Mouse (Mus musculus): ENCODE measurements around the gene Tmem232. TPM values are rescaled to one million over a fixed set of nuclear protein-coding genes. Genes with fewer than 3 reads are reported as not detected.
"Not testable (repeated sequence)": the region's sequence is repeated elsewhere in the genome, so short reads cannot be mapped to it uniquely, and the experiment has no call there.

Tmem232 gene
- polyA plus RNA-seq, 1 experiment = not detected

DNA sequence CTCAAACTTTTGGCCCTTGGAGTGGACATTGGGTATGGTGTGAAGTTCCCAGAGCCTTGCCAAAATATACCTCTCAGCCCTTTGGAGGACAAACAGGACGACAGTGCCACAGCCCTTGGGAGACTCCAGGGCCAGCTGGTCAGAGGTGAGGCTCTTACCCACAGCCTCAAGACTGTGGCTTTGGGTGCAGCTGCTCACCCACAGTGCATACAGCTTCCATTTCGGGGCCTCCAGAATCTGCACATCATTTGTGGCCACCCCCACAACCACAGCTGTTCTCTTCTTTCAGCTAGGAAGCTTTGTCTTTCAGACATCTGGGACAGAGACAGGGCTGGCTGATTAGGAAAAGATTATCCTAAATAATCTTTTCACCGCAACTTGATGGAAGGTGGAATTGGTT is 27.1 kb downstream of the Tmem232 start:
- Histone ChIP-seq H3K4me3 (ENCODE audit: low read depth, low read length) (no peak overlapping the region), H3K9me3 (replicated peaks; ENCODE audit: control insufficient read depth, insufficient read depth, low read length, poor library complexity, severe bottlenecking) (0 out of 2 replicates have a peak, but pooled peaks cover 2% of the 10 kb centered on the region), H3K36me3 (ENCODE audit: control insufficient read depth, insufficient read depth, low read length, poor library complexity, severe bottlenecking) (no peaks in the 10 kb centered on the region), H3K27ac (ENCODE audit: insufficient read depth, low read length) (no peak overlapping the region), H3K9ac (ENCODE audit: low read depth, poor library complexity, severe bottlenecking) (no peak overlapping the region), H3K27me3 (ENCODE audit: control insufficient read depth, insufficient read depth, low read length, poor library complexity, severe bottlenecking) (no peaks in the 10 kb centered on the region), H3K4me1 (ENCODE audit: control insufficient read depth, insufficient read depth, low read length) (no peaks in the 10 kb centered on the region)
- TF ChIP-seq CTCF (IDR thresholded peaks at IDR 0.05; ENCODE audit: low read depth, low read length) = no peak
- TF ChIP-seq POLR2A (IDR thresholded peaks at IDR 0.05; ENCODE audit: insufficient read depth, low read length) = no peak
- TF ChIP-seq EP300 (IDR thresholded peaks at IDR 0.05; ENCODE audit: insufficient read depth, low read depth, low read length) = no peak

DNA sequence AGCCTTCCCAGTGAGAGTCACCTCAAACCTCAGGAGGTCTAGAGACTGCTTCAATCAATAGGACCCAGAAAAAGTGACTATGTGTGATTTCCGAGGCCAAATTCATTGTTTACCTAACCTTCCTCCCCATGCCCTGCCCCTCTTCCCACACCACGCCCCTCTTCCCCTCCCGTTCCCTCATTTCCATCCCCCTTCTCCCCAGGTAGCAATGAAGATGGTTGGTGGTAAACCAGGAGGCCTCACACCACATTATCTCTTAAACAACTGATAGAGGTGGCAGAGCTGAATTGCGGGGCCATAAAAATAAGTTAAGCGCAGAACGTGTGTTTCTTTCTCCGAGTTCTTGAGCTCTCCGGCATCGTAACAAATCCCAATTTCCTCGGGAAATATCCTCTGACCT is 55.9 kb downstream of the Tmem232 start:
- Histone ChIP-seq H3K36me3 (ENCODE audit: control insufficient read depth, insufficient read depth, low read length, poor library complexity, severe bottlenecking) (no peaks in the 10 kb centered on the region), H3K9ac (ENCODE audit: low read depth, poor library complexity, severe bottlenecking) (no peak overlapping the region), H3K27ac (ENCODE audit: insufficient read depth, low read length) (no peak overlapping the region), H3K4me1 (ENCODE audit: control insufficient read depth, insufficient read depth, low read length) (no peaks in the 10 kb centered on the region), H3K27me3 (ENCODE audit: control insufficient read depth, insufficient read depth, low read length, poor library complexity, severe bottlenecking) (no peaks in the 10 kb centered on the region), H3K9me3 (replicated peaks; ENCODE audit: control insufficient read depth, insufficient read depth, low read length, poor library complexity, severe bottlenecking) (no peaks in the 10 kb centered on the region), H3K4me3 (ENCODE audit: low read depth, low read length) (no peak overlapping the region)
- TF ChIP-seq POLR2A (IDR thresholded peaks at IDR 0.05; ENCODE audit: insufficient read depth, low read length) (no peak), CTCF (IDR thresholded peaks at IDR 0.05; ENCODE audit: low read depth, low read length) (no peak), EP300 (IDR thresholded peaks at IDR 0.05; ENCODE audit: insufficient read depth, low read depth, low read length) (no peak)

DNA sequence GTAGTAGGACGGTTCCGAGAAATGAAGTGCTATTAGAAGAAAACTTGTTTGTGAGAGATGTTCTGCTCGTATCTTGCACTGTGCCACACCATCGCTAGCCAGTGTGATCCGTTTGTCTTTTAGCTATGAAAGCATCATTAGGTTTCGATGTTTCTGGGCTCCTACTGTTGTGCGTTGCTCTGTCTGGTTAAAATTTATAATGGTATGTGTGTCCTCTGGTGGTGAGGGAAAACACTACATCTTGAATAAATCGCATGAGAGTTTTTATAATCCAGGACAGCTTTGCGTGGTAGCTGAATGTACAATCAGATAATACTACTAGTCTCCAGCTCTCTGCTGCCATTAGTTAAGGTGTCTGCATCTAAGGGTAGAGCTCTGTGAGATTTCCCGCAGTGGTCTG is 63.8 kb downstream of the Tmem232 start:
- TF ChIP-seq EP300 (IDR thresholded peaks at IDR 0.05; ENCODE audit: insufficient read depth, low read depth, low read length) (no peak), CTCF (IDR thresholded peaks at IDR 0.05; ENCODE audit: low read depth, low read length) (no peak), POLR2A (IDR thresholded peaks at IDR 0.05; ENCODE audit: insufficient read depth, low read length) (no peak)
- H3K9me3 ChIP-seq (replicated peaks; ENCODE audit: control insufficient read depth, insufficient read depth, low read length, poor library complexity, severe bottlenecking) = no peaks in the 10 kb centered on the region

DNA sequence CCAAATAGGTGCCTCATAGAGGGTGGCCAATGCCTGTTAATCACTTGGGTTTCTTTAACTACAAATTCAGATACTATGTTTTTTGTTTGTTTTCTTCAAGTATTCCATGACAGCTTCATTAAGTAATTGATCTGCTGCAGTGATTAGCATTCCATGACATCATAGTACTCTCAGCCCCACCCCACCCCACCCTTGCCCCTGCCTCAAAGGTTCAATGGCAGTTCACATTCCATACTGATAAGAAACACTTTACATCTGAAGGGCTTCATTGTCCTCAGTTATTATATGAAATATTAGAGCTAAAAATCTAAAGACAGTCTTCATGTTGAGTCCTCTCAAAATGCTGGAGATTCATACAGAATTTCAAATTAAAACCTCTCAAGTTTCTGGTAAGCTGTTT is 89.8 kb downstream of the Tmem232 start:
- no peaks in the 10 kb centered on the region for H3K4me1 ChIP-seq (ENCODE audit: control insufficient read depth, insufficient read depth, low read length)
- H3K36me3 ChIP-seq (ENCODE audit: control insufficient read depth, insufficient read depth, low read length, poor library complexity, severe bottlenecking) = no peaks in the 10 kb centered on the region
- no peak overlapping the region for H3K9ac ChIP-seq (ENCODE audit: low read depth, poor library complexity, severe bottlenecking)
- TF ChIP-seq CTCF (IDR thresholded peaks at IDR 0.05; ENCODE audit: low read depth, low read length) (no peak), POLR2A (IDR thresholded peaks at IDR 0.05; ENCODE audit: insufficient read depth, low read length) (no peak), EP300 (IDR thresholded peaks at IDR 0.05; ENCODE audit: insufficient read depth, low read depth, low read length) (no peak)
- H3K4me3 ChIP-seq (ENCODE audit: low read depth, low read length) = no peak overlapping the region
- H3K27ac ChIP-seq (ENCODE audit: insufficient read depth, low read length) = no peak overlapping the region
- no peaks in the 10 kb centered on the region for H3K27me3 ChIP-seq (ENCODE audit: control insufficient read depth, insufficient read depth, low read length, poor library complexity, severe bottlenecking)
- H3K9me3 ChIP-seq (replicated peaks; ENCODE audit: control insufficient read depth, insufficient read depth, low read length, poor library complexity, severe bottlenecking) = no peaks in the 10 kb centered on the region

More for the DNA sequence above, 63.8 kb downstream of the Tmem232 start:
- no peak overlapping the region for H3K4me3 ChIP-seq (ENCODE audit: low read depth, low read length)
- no peak overlapping the region for H3K9ac ChIP-seq (ENCODE audit: low read depth, poor library complexity, severe bottlenecking)
- no peaks in the 10 kb centered on the region for H3K4me1 ChIP-seq (ENCODE audit: control insufficient read depth, insufficient read depth, low read length)
- H3K27me3 ChIP-seq (ENCODE audit: control insufficient read depth, insufficient read depth, low read length, poor library complexity, severe bottlenecking) = no peaks in the 10 kb centered on the region
- H3K27ac ChIP-seq (ENCODE audit: insufficient read depth, low read length) = no peak overlapping the region
- H3K36me3 ChIP-seq (ENCODE audit: control insufficient read depth, insufficient read depth, low read length, poor library complexity, severe bottlenecking) = no peaks in the 10 kb centered on the region

DNA sequence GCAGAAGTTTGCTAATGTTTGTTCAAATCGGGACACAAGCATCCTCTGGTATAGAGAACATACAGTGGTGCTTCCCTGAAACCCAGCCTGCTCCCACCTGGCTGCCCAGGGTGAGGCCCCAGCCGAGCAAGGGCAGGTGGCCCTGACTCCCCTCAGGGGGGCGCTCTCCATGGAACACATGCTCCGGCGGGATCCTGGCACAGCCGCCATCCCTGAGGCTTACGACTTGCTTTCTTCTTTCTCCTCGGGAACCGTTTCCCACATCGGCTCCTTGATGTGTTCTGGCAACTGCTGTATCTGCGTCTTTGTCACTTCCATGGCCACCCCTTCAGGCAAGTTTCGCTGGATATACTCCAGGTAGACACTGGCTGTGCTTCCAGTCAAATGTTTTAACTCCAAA is 102.7 kb downstream of the Tmem232 start:
- not testable (repeated sequence) for H3K4me1 ChIP-seq (ENCODE audit: control insufficient read depth, insufficient read depth, low read length); H3K4me3 ChIP-seq (ENCODE audit: low read depth, low read length); H3K36me3 ChIP-seq (ENCODE audit: control insufficient read depth, insufficient read depth, low read length, poor library complexity, severe bottlenecking); H3K9me3 ChIP-seq (replicated peaks; ENCODE audit: control insufficient read depth, insufficient read depth, low read length, poor library complexity, severe bottlenecking); H3K27ac ChIP-seq (ENCODE audit: insufficient read depth, low read length); H3K27me3 ChIP-seq (ENCODE audit: control insufficient read depth, insufficient read depth, low read length, poor library complexity, severe bottlenecking); H3K9ac ChIP-seq (ENCODE audit: low read depth, poor library complexity, severe bottlenecking)
- TF ChIP-seq CTCF (IDR thresholded peaks at IDR 0.05; ENCODE audit: low read depth, low read length) = peak; percentile 14

GRCm38 (mm10) chr17:65419124-65419523 is 121.5 kb downstream of the Tmem232 start:
- Histone ChIP-seq H3K4me1 (ENCODE audit: control insufficient read depth, insufficient read depth, low read length) (no peaks in the 10 kb centered on the region), H3K27ac (ENCODE audit: insufficient read depth, low read length) (no peak overlapping the region), H3K36me3 (ENCODE audit: control insufficient read depth, insufficient read depth, low read length, poor library complexity, severe bottlenecking) (no peaks in the 10 kb centered on the region), H3K4me3 (ENCODE audit: low read depth, low read length) (no peak overlapping the region), H3K9ac (ENCODE audit: low read depth, poor library complexity, severe bottlenecking) (no peak overlapping the region), H3K9me3 (replicated peaks; ENCODE audit: control insufficient read depth, insufficient read depth, low read length, poor library complexity, severe bottlenecking) (no peaks in the 10 kb centered on the region), H3K27me3 (ENCODE audit: control insufficient read depth, insufficient read depth, low read length, poor library complexity, severe bottlenecking) (no peaks in the 10 kb centered on the region)
- TF ChIP-seq POLR2A (IDR thresholded peaks at IDR 0.05; ENCODE audit: insufficient read depth, low read length) = no peak
- no peak for TF ChIP-seq EP300 (IDR thresholded peaks at IDR 0.05; ENCODE audit: insufficient read depth, low read depth, low read length)
- no peak for TF ChIP-seq CTCF (IDR thresholded peaks at IDR 0.05; ENCODE audit: low read depth, low read length)
